Mouse (Mus musculus): ENCODE data around the gene Lzts2. TPM values are rescaled to one million over a fixed set of nuclear protein-coding genes. Genes with fewer than 3 reads are reported as not detected.

The Lzts2 gene
- polyA plus RNA-seq, 1 experiment, result 143 TPM

- no peak for DNase-seq
- Histone ChIP-seq H3K4me1 (ENCODE audit: control insufficient read depth, insufficient read depth, low read length) (peaks cover 6% of the 10 kb centered on the region; the same call in 1 of the 2 replicates), H3K4me3 (replicated peaks; ENCODE audit: extremely low read depth, low read depth, low read length) (peak within 1 kb of the TSS; percentile 91)
- WGBS, result 75% methylated on average over 5 of the region's 5 CpGs
- TF ChIP-seq CTCF (IDR thresholded peaks at IDR 0.05; ENCODE audit: insufficient read depth, low read length), result no peak
These were observed 31.4 kb downstream of the Lzts2 start, which contains the start of gene Pdzd7 for GRCm38 (mm10) chr19:45045651-45046050. TSS of gene Pdzd7 (minus strand) at chr19:45045717.

GRCm38 (mm10) chr19:45046523-45047321, 32.5 kb downstream of the Lzts2 start:
- DNase-seq, result peak; percentile 86
- peak overlapping the region; percentile 91 for H3K4me3 ChIP-seq (replicated peaks; ENCODE audit: extremely low read depth, low read depth, low read length)
- no peak for TF ChIP-seq POLR2A (IDR thresholded peaks at IDR 0.05; ENCODE audit: borderline replicate concordance, extremely low read depth, low read depth, low read length)
- no peak for TF ChIP-seq CTCF (IDR thresholded peaks at IDR 0.05; ENCODE audit: insufficient read depth, low read length)
- H3K4me1 ChIP-seq (ENCODE audit: control insufficient read depth, insufficient read depth, low read length), result peaks cover 6% of the 10 kb centered on the region; the same call in 1 of the 2 replicates
- 2% methylated on average over 34 of the region's 34 CpGs for WGBS

- Histone ChIP-seq H3K4me3 (replicated peaks; ENCODE audit: extremely low read depth, low read depth, low read length) (peak within 1 kb of the TSS; percentile 91), H3K4me1 (ENCODE audit: control insufficient read depth, insufficient read depth, low read length) (peaks cover 6% of the 10 kb centered on the region; the same call in 1 of the 2 replicates)
- under 1% methylated on average over 26 of the region's 26 CpGs for WGBS
- peak; percentile 96 for DNase-seq
- TF ChIP-seq CTCF (IDR thresholded peaks at IDR 0.05; ENCODE audit: insufficient read depth, low read length), result peak; percentile 45
- peak; percentile 73; the same call in 1 of the 2 replicates for TF ChIP-seq POLR2A (IDR thresholded peaks at IDR 0.05; ENCODE audit: borderline replicate concordance, extremely low read depth, low read depth, low read length)
These were observed 33.3 kb downstream of the Lzts2 start, which contains the start of gene Sfxn3 for GRCm38 (mm10) chr19:45047417-45047934. TSS of gene Sfxn3 (plus strand) at chr19:45047503.

- peaks cover 6% of the 10 kb centered on the region; the same call in 1 of the 2 replicates for H3K4me1 ChIP-seq (ENCODE audit: control insufficient read depth, insufficient read depth, low read length)
- DNase-seq, result no peak
- peak overlapping the region; percentile 91 for H3K4me3 ChIP-seq (replicated peaks; ENCODE audit: extremely low read depth, low read depth, low read length)
- TF ChIP-seq CTCF (IDR thresholded peaks at IDR 0.05; ENCODE audit: insufficient read depth, low read length) (no peak), POLR2A (IDR thresholded peaks at IDR 0.05; ENCODE audit: borderline replicate concordance, extremely low read depth, low read depth, low read length) (no peak)
- under 1% methylated on average over 11 of the region's 11 CpGs for WGBS
These were observed 33.9 kb downstream of the Lzts2 start for GRCm38 (mm10) chr19:45047935-45048643.

GRCm38 (mm10) chr19:45048644-45049365, 34.6 kb downstream of the Lzts2 start:
- H3K4me1 ChIP-seq (ENCODE audit: control insufficient read depth, insufficient read depth, low read length), result peaks cover 6% of the 10 kb centered on the region; the same call in 1 of the 2 replicates
- peak overlapping the region; percentile 91 for H3K4me3 ChIP-seq (replicated peaks; ENCODE audit: extremely low read depth, low read depth, low read length)
- no peak for TF ChIP-seq POLR2A (IDR thresholded peaks at IDR 0.05; ENCODE audit: borderline replicate concordance, extremely low read depth, low read depth, low read length)
- no peak for TF ChIP-seq CTCF (IDR thresholded peaks at IDR 0.05; ENCODE audit: insufficient read depth, low read length)
- 68% methylated on average over 12 of the region's 12 CpGs for WGBS
- DNase-seq, result no peak

GRCm38 (mm10) chr19:45049523-45049922, 35.3 kb downstream of the Lzts2 start:
- H3K4me3 ChIP-seq (replicated peaks; ENCODE audit: extremely low read depth, low read depth, low read length), result no peak overlapping the region
- DNase-seq, result no peak
- 66% methylated on average over 9 of the region's 9 CpGs for WGBS
- TF ChIP-seq POLR2A (IDR thresholded peaks at IDR 0.05; ENCODE audit: borderline replicate concordance, extremely low read depth, low read depth, low read length), result no peak
- no peak for TF ChIP-seq CTCF (IDR thresholded peaks at IDR 0.05; ENCODE audit: insufficient read depth, low read length)
- H3K4me1 ChIP-seq (ENCODE audit: control insufficient read depth, insufficient read depth, low read length), result peaks cover 6% of the 10 kb centered on the region; the same call in 1 of the 2 replicates

- WGBS, result 78% methylated on average over 8 of the region's 8 CpGs
These were observed 39.2 kb downstream of the Lzts2 start for GRCm38 (mm10) chr19:45053451-45053850.

GRCm38 (mm10) chr19:45054892-45055690, 40.9 kb downstream of the Lzts2 start:
- DNase-seq, result no peak
- 71% methylated on average over 6 of the region's 6 CpGs for WGBS
- TF ChIP-seq POLR2A (IDR thresholded peaks at IDR 0.05; ENCODE audit: borderline replicate concordance, extremely low read depth, low read depth, low read length) (no peak), CTCF (IDR thresholded peaks at IDR 0.05; ENCODE audit: insufficient read depth, low read length) (no peak)
- H3K4me1 ChIP-seq (ENCODE audit: control insufficient read depth, insufficient read depth, low read length), result peaks cover 13% of the 10 kb centered on the region
- H3K4me3 ChIP-seq (replicated peaks; ENCODE audit: extremely low read depth, low read depth, low read length), result no peak overlapping the region

More at GRCm38 (mm10) chr19:45053451-45053850, 39.2 kb downstream of the Lzts2 start:
- DNase-seq, result no peak
- no peak for TF ChIP-seq CTCF (IDR thresholded peaks at IDR 0.05; ENCODE audit: insufficient read depth, low read length)
- no peak for TF ChIP-seq POLR2A (IDR thresholded peaks at IDR 0.05; ENCODE audit: borderline replicate concordance, extremely low read depth, low read depth, low read length)
- peaks cover 15% of the 10 kb centered on the region for H3K4me1 ChIP-seq (ENCODE audit: control insufficient read depth, insufficient read depth, low read length)
- H3K4me3 ChIP-seq (replicated peaks; ENCODE audit: extremely low read depth, low read depth, low read length), result no peak overlapping the region
